12 mouse cellular contexts compared by ENCODE assay signal in genomic region chr2:78059801-78060416, GRCm38 (mm10).
A peak's percentile ranks its signal among the peaks of the same experiment; 100 is the strongest.
DNase-seq lines count a peak whose midpoint lies in the region; ATAC-seq and TF ChIP-seq lines count a peak whose summit lies in the region.
"Had no signal": no experiment of that assay in that cellular context is flagged by ENCODE, and none has a peak within 500 bp of the region (broad histone marks: within the 10 kb centered on the region; RNA-seq: fewer than 3 reads in every experiment).

No protein-coding gene starts in this region.

- WGBS in intestine, postnatal 0 days, result 28% methylated on average over 10 of the region's 10 CpGs
- WGBS in macrophage (ENCODE audit: missing documents), result 12% methylated on average over 9 of the region's 10 CpGs
- 75% methylated on average over 10 of the region's 10 CpGs for WGBS in midbrain, embryonic 14.5 days

- peak overlapping the region; percentile 45 for H3K4me2 ChIP-seq in intestine, postnatal 0 days (replicated peaks; ENCODE audit: low read depth)
- H3K4me2 ChIP-seq in midbrain, embryonic 14.5 days (ENCODE audit: low read length), result no peak overlapping the region

- intact Hi-C loops in gastrocnemius, adult 2 months (cut with DNase I), result no loop called here

- peak; percentile 13 for DNase-seq in adrenal gland, adult 2 months
- DNase-seq in adrenal gland, postnatal 25 days, result no peak
- DNase-seq in 3T3-L1 (ENCODE audit: low read depth, low spot score), result peak; percentile 7
- DNase-seq in gastrocnemius, adult 2 months, result no peak
- no peak for DNase-seq in layer of hippocampus, adult 18-20 months (ENCODE audit: low spot score in 2 of 2)
- DNase-seq in midbrain, embryonic 14.5 days, result no peak
- DNase-seq: adrenal gland, postnatal 14 days; cerebellum, adult 2 months; gastrocnemius, postnatal 25 days had no signal

- no peaks in the 10 kb centered on the region for H3K79me2 ChIP-seq in macrophage (ENCODE audit: inconsistent target)

- no peaks in the 10 kb centered on the region for H3K36me3 ChIP-seq in intestine, postnatal 0 days (ENCODE audit: control insufficient read depth, insufficient read depth)
- H3K36me3 ChIP-seq in macrophage (ENCODE audit: inconsistent target), result no peaks in the 10 kb centered on the region
- H3K36me3 ChIP-seq in midbrain, embryonic 14.5 days (ENCODE audit: control insufficient read depth, insufficient read depth, low read length), result no peaks in the 10 kb centered on the region

- no peak for TF ChIP-seq CTCF in intestine, postnatal 0 days (IDR thresholded peaks at IDR 0.05; ENCODE audit: low read depth)
- no peak for TF ChIP-seq CTCF in gastrocnemius, adult 2 months (IDR thresholded peaks at IDR 0.05)

- no peaks in the 10 kb centered on the region for H3K9me3 ChIP-seq in intestine, postnatal 0 days (ENCODE audit: control insufficient read depth)
- H3K9me3 ChIP-seq in midbrain, embryonic 14.5 days (ENCODE audit: control insufficient read depth, low read length), result no peaks in the 10 kb centered on the region

- H3K4me1 ChIP-seq in intestine, postnatal 0 days (replicated peaks; ENCODE audit: control insufficient read depth, insufficient read depth, low read length), result no peaks in the 10 kb centered on the region
- peaks cover 9% of the 10 kb centered on the region; the same call in 1 of the 2 replicates for H3K4me1 ChIP-seq in midbrain, embryonic 14.5 days (ENCODE audit: control insufficient read depth, insufficient read depth, low read length)

- H3K4me3 ChIP-seq in intestine, postnatal 0 days (ENCODE audit: low read depth, low read length), result no peak overlapping the region
- peak overlapping the region; percentile 1; the same call in 1 of the 2 replicates for H3K4me3 ChIP-seq in macrophage (ENCODE audit: inconsistent target)
- no peak overlapping the region for H3K4me3 ChIP-seq in gastrocnemius, adult 2 months
- no peak overlapping the region for H3K4me3 ChIP-seq in midbrain, embryonic 14.5 days (replicated peaks; ENCODE audit: low read depth, low read length)

- H3K27me3 ChIP-seq in intestine, postnatal 0 days (replicated peaks; ENCODE audit: control insufficient read depth, insufficient read depth, low read length), result no peaks in the 10 kb centered on the region
- H3K27me3 ChIP-seq in midbrain, embryonic 14.5 days (ENCODE audit: control insufficient read depth, insufficient read depth, low read length), result no peaks in the 10 kb centered on the region

- H3K27ac ChIP-seq in intestine, postnatal 0 days (ENCODE audit: low read depth, low read length), result no peak overlapping the region
- 0 out of 2 replicates have a peak overlapping the region, but pooled peaks have one; percentile 25 for H3K27ac ChIP-seq in macrophage
- H3K27ac ChIP-seq in gastrocnemius, adult 2 months, result no peak overlapping the region
- no peak overlapping the region for H3K27ac ChIP-seq in midbrain, embryonic 14.5 days (replicated peaks; ENCODE audit: low read depth, low read length)

- no peak overlapping the region for H3K9ac ChIP-seq in intestine, postnatal 0 days (ENCODE audit: low read depth, low read length)
- H3K9ac ChIP-seq in midbrain, embryonic 14.5 days (replicated peaks; ENCODE audit: low read length), result no peak overlapping the region

- no peak for ATAC-seq in intestine, postnatal 0 days
- no peak for ATAC-seq in midbrain, embryonic 14.5 days (ENCODE audit: low FRiP score, low TSS enrichment)
- ATAC-seq: hindbrain, embryonic 16.5 days had no signal

Comparison
In these comparisons a context has a peak if more than half of its experiments do, and no peak if none do; other contexts are left out.
1. DNase-seq: peak in adrenal gland, adult 2 months (single experiment) and 3T3-L1 (single experiment); none in adrenal gland, postnatal 25 days (single experiment), gastrocnemius, adult 2 months (single experiment), layer of hippocampus, adult 18-20 months (0 of 2) and midbrain, embryonic 14.5 days (single experiment).